Mouse (Mus musculus) kidney, postnatal 0 days (tissue): ENCODE data around the gene Birc7. TPM values are rescaled to one million over a fixed set of nuclear protein-coding genes. Genes with fewer than 3 reads are reported as not detected.
A peak's percentile ranks its signal among the peaks of the same experiment; 100 is the strongest.

Experiments
- ATAC-seq: fragments of 200-750 bp; cut with Nextera tagmentation; replicated peaks from 2 replicates; pipeline ENCODE4 v1.8.0; 2017; ENCODE audit warnings: low read depth, moderate number of reproducible peaks, moderate TSS enrichment, moderate library complexity; ENCODE audit not compliant: low FRiP score
- DNase-seq: peaks from one replicate; pipeline ENCODE4 v3.0.0-alpha.2; 2016; ENCODE audit warnings: low spot score
- H3K27ac ChIP-seq: fragments of 300-500 bp; sonication (generic); 2 replicates; pipeline ENCODE4 v1.5.1; 2014; ENCODE audit warnings: mild to moderate bottlenecking
- H3K27me3 ChIP-seq: fragments of 300-500 bp; sonication (generic); 2 replicates; pipeline ENCODE4 v1.6.1; 2014; ENCODE audit warnings: low read length, mixed read lengths; ENCODE audit not compliant: insufficient read depth
- H3K36me3 ChIP-seq: fragments of 300-500 bp; sonication (generic); 2 replicates; pipeline ENCODE4 v1.6.1; 2014; ENCODE audit warnings: low read length, mixed read lengths; ENCODE audit not compliant: insufficient read depth
- H3K4me1 ChIP-seq: fragments of 300-500 bp; sonication (generic); replicated peaks from 2 replicates; pipeline ENCODE4 v1.6.1; 2014; ENCODE audit warnings: antibody characterized with exemption, low read length, mixed read lengths; ENCODE audit not compliant: insufficient read depth
- H3K4me2 ChIP-seq: fragments of 300-500 bp; sonication (generic); 2 replicates; pipeline ENCODE4 v1.6.1; 2014; ENCODE audit warnings: mild to moderate bottlenecking, low read length, moderate library complexity, mixed read lengths
- H3K4me3 ChIP-seq: fragments of 300-500 bp; sonication (generic); replicated peaks from 2 replicates; pipeline ENCODE4 v1.5.1; 2014; ENCODE audit warnings: low read depth, low read length
- H3K9ac ChIP-seq: fragments of 300-500 bp; sonication (generic); 2 replicates; pipeline ENCODE4 v1.6.1; 2014; ENCODE audit warnings: low read depth, low read length
- H3K9me3 ChIP-seq: fragments of 300-500 bp; sonication (generic); replicated peaks from 2 replicates; pipeline ENCODE4 v1.6.1; 2016; ENCODE audit warnings: low read length, inconsistent platforms, mixed read lengths
- CTCF ChIP-seq: IDR thresholded peaks from 2 replicates; pipeline ENCODE4 v1.5.1; 2016; ENCODE audit warnings: antibody characterized with exemption, low read depth, mild to moderate bottlenecking, moderate library complexity
- WGBS: fragments of 180-500 bp; shearing (Covaris S2); extraction: QIAGEN DNeasy Blood & Tissue Kit; methylation state at CpG from one replicate; pipeline ENCODE4 v1.1.7; 2014; 5-methylcytosine and 5-hydroxymethylcytosine counted together
- polyA plus RNA-seq: library from polyadenylated mRNA; unstranded; fragments of >200 nt; fragmentation: Nextera tagmentation; extraction: Ambion mirVana; gene quantifications from 2 replicates; pipeline ENCODE4 v1.2.1, GENCODE M21; 2015

The Birc7 gene
- polyA plus RNA-seq, 1 experiment from 2014 or later: not detected

GRCm38 (mm10) chr2:180894029-180894623 is 34.7 kb upstream of the Birc7 start:
- Histone ChIP-seq H3K4me2 (peak overlapping the region; percentile 71), H3K4me3 (peak overlapping the region; percentile 42), H3K4me1 (peaks cover 24% of the 10 kb centered on the region), H3K27ac (no peak overlapping the region), H3K9me3 (no peaks in the 10 kb centered on the region), H3K27me3 (peaks cover 65% of the 10 kb centered on the region), H3K9ac (no peak overlapping the region), H3K36me3 (no peaks in the 10 kb centered on the region)
- no peak for ATAC-seq
- peak; percentile 67 for DNase-seq
- no peak for TF ChIP-seq CTCF
- under 1% methylated on average over 56 of the region's 57 CpGs for WGBS

DNA sequence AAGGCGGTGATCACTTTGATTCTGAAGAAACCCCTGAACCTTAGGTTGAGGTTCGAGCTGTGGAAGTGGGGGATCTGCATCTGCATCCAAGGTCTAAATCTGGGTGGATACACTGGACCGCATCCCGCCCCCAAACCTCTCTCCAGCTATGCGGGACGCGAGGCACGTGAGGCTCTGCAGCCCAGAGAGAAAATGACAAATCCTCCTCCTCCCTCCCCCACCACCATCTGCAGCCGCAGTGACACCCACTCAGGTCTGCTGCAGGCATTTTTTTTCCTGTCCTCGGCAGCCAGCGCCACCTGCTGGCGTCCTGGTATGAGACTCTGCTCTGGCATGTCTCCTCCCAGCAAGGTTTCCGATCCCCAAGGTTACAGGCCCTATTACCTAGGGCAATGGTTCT is 34.1 kb upstream of the Birc7 start:
- TF ChIP-seq CTCF: peak; percentile 71
- peak; percentile 74 for DNase-seq
- H3K9ac ChIP-seq: no peak overlapping the region
- H3K9me3 ChIP-seq: no peaks in the 10 kb centered on the region
- H3K4me2 ChIP-seq: no peak overlapping the region
- no peak overlapping the region for H3K27ac ChIP-seq
- ATAC-seq: no peak
- H3K36me3 ChIP-seq: no peaks in the 10 kb centered on the region
- 4% methylated on average over 13 of the region's 13 CpGs for WGBS
- H3K27me3 ChIP-seq: peaks cover 59% of the 10 kb centered on the region
- H3K4me3 ChIP-seq: no peak overlapping the region
- H3K4me1 ChIP-seq: peaks cover 24% of the 10 kb centered on the region

DNA sequence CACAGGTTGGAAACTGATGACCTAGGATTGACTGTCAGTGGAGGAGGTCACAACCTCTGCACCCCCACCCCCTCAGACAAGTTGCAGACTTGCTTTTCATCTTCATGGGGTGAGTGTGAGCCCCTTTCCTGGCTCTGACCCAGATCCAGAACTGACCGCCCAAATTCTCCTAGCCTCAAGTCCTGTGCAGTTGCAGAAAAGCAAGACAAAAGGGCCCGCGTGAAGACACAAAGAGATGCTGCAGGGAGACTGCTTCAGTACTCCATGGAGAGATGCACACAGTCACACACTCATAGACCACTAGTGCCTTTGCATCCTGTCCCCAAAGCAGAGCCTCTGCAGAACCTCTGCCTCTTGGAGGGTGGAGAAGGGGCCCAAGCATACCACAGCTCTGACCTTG is 33.5 kb upstream of the Birc7 start:
- Histone ChIP-seq H3K4me3 (no peak overlapping the region), H3K9ac (no peak overlapping the region), H3K27ac (no peak overlapping the region), H3K27me3 (peaks cover 53% of the 10 kb centered on the region), H3K4me2 (no peak overlapping the region), H3K4me1 (peaks cover 20% of the 10 kb centered on the region), H3K9me3 (no peaks in the 10 kb centered on the region), H3K36me3 (no peaks in the 10 kb centered on the region)
- no peak for DNase-seq
- 86% methylated on average over 3 of the region's 3 CpGs for WGBS
- ATAC-seq: no peak
- TF ChIP-seq CTCF: no peak

DNA sequence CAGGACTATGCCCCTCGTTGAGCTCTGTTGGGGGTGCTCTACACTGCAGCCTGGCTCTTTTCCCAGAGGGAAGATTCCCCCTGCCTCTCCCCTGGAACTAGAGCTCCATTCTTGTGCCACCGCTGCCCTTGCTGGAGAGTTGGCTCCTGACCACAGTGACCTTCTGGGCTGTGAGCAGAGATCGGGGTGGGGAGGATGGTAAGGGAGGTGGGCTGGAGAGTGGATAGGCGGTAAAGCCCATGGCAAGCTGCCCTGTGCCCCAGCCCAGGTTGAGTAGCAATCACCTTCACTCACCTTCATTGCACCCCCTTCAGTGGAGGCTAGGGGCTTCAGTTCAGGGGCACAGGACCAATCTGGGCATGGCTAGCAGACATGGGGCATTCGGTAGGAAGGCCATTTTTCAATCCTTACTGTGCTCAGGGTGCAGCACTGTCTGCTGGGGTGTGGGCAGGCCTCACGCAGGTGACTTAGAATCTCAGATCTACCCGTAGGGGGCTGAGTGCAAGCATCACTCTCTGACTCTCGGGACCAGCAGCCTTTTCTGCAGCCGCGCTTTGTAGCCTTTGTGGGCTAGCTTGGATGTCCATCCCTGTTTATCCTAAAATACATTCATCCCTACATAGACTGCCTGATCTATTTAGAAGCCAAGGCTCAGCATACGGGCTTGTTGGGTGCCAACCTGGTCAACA is 32.8 kb upstream of the Birc7 start:
- ATAC-seq: no peak
- H3K27me3 ChIP-seq: peaks cover 47% of the 10 kb centered on the region
- no peak overlapping the region for H3K4me3 ChIP-seq
- 74% methylated on average over 11 of the region's 11 CpGs for WGBS
- no peak for DNase-seq
- H3K4me2 ChIP-seq: no peak overlapping the region
- H3K36me3 ChIP-seq: no peaks in the 10 kb centered on the region
- no peaks in the 10 kb centered on the region for H3K9me3 ChIP-seq
- H3K4me1 ChIP-seq: peaks cover 16% of the 10 kb centered on the region
- no peak for TF ChIP-seq CTCF
- no peak overlapping the region for H3K27ac ChIP-seq
- H3K9ac ChIP-seq: no peak overlapping the region

DNA sequence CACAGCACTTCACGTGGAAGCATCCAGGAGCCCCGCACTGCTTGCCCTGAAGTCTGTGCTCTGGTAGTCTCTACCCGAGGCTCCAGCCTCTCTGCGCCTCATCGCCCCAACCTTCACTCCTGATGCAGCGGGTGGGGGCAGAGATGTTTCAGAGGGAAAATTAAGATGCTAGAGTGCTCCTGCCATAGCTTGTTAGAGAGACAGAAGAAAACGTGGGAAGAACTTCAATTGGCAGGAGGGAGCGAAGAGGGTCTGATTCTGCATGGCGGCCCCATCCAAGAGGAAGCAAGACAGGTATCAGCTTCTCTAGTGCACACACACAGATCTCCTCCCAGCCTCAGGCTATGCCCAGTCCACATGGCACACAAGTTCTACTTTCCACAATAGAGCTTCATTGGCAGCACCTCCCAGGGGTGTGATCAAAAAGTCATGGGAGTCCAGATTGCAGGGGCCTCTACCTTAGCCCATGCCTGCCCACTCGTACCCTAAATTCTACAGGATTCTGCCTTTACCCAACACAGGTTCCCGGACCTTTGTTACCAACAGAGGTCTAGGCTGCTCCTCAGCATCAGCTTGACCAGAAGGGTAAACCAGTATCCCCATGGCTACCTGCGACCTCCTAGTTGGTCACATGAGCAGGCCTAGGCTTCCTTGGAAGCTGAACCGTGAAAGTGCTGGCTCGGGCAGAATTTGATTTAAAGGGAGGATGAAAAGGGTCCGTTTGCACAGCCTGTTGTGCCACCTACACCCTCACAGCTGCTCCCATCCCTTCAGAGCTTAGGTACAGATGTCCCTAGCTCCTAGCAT is 31.8 kb upstream of the Birc7 start:
- Histone ChIP-seq H3K9ac (no peak overlapping the region), H3K27ac (no peak overlapping the region), H3K4me2 (no peak overlapping the region), H3K4me1 (peaks cover 16% of the 10 kb centered on the region), H3K36me3 (no peaks in the 10 kb centered on the region), H3K27me3 (peaks cover 36% of the 10 kb centered on the region), H3K9me3 (no peaks in the 10 kb centered on the region), H3K4me3 (no peak overlapping the region)
- TF ChIP-seq CTCF: no peak
- ATAC-seq (no peak), DNase-seq (no peak)
- 65% methylated on average over 15 of the region's 15 CpGs for WGBS

DNA sequence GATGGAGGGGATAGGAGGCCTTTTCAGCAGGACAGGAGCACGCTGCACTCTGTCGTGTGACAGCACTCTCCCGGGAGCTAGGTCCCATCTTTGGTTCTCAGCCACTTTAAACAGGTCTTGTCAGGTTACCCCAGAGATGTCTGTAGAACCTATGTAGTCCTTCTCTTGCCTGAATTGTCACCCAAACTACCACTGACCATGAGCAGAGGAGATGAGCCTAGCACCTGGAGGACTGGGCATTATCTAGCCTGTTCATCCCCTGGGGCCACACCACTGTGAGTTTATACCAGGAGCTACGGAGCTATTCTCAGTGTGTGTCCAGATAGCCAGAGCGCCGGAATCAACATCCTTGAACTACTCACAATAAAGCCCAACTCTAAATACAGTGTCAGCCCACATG is 31.0 kb upstream of the Birc7 start:
- DNase-seq: no peak

More for the DNA sequence above, 31.0 kb upstream of the Birc7 start:
- H3K27ac ChIP-seq: no peak overlapping the region
- no peaks in the 10 kb centered on the region for H3K9me3 ChIP-seq
- H3K4me1 ChIP-seq: peaks cover 14% of the 10 kb centered on the region
- ATAC-seq: no peak
- H3K36me3 ChIP-seq: no peaks in the 10 kb centered on the region
- no peak for TF ChIP-seq CTCF
- H3K27me3 ChIP-seq: peaks cover 28% of the 10 kb centered on the region
- no peak overlapping the region for H3K4me2 ChIP-seq
- H3K4me3 ChIP-seq: no peak overlapping the region
- 78% methylated on average over 6 of the region's 6 CpGs for WGBS
- no peak overlapping the region for H3K9ac ChIP-seq
